Comparison of ENCODE assay signal across 8 mouse cellular contexts in genomic region chr11:109995013-109995412, GRCm38 (mm10). TPM values are rescaled to one million over a fixed set of nuclear protein-coding genes. Genes with fewer than 3 reads are reported as not detected.
A peak's percentile ranks its signal among the peaks of the same experiment; 100 is the strongest.
DNase-seq lines count a peak whose midpoint lies in the region; ATAC-seq and TF ChIP-seq lines count a peak whose summit lies in the region.

No protein-coding gene starts in this region.

- no peak; the same call in 1 of the 2 replicates for ATAC-seq in hindbrain, postnatal 0 days
- ATAC-seq in limb, embryonic 11.5 days (ENCODE audit: insufficient number of reproducible peaks, low FRiP score, low TSS enrichment, low read depth): no peak
- peak; percentile 20; the same call in 1 of the 2 replicates for ATAC-seq in midbrain, embryonic 14.5 days (ENCODE audit: low FRiP score, low TSS enrichment)

- H3K9ac ChIP-seq in hindbrain, postnatal 0 days (replicated peaks; ENCODE audit: low read length): peak overlapping the region; percentile 50
- H3K9ac ChIP-seq in limb, embryonic 11.5 days (ENCODE audit: low read length): no peak overlapping the region
- no peak overlapping the region for H3K9ac ChIP-seq in midbrain, embryonic 14.5 days (replicated peaks; ENCODE audit: low read length)

- TF ChIP-seq CTCF in hindbrain, postnatal 0 days (IDR thresholded peaks at IDR 0.05; ENCODE audit: low read depth): no peak

- peak overlapping the region; percentile 64 for H3K4me2 ChIP-seq in hindbrain, postnatal 0 days (ENCODE audit: low read depth, low read length)
- H3K4me2 ChIP-seq in limb, embryonic 11.5 days (ENCODE audit: low read depth, severe bottlenecking): peak overlapping the region; percentile 46
- H3K4me2 ChIP-seq in midbrain, embryonic 14.5 days (ENCODE audit: low read length): peak overlapping the region; percentile 65

- H3K4me1 ChIP-seq in hindbrain, postnatal 0 days (ENCODE audit: insufficient read depth, low read length): no peaks in the 10 kb centered on the region
- H3K4me1 ChIP-seq in limb, embryonic 11.5 days (ENCODE audit: control insufficient read depth, insufficient read depth, low read length): peaks cover 4% of the 10 kb centered on the region; the same call in 1 of the 2 replicates
- no peaks in the 10 kb centered on the region for H3K4me1 ChIP-seq in midbrain, embryonic 14.5 days (ENCODE audit: control insufficient read depth, insufficient read depth, low read length)

- H3K36me3 ChIP-seq in hindbrain, postnatal 0 days (ENCODE audit: insufficient read depth, low read length): no peaks in the 10 kb centered on the region
- no peaks in the 10 kb centered on the region for H3K36me3 ChIP-seq in limb, embryonic 11.5 days (ENCODE audit: control insufficient read depth, insufficient read depth, low read length)
- no peaks in the 10 kb centered on the region for H3K36me3 ChIP-seq in midbrain, embryonic 14.5 days (ENCODE audit: control insufficient read depth, insufficient read depth, low read length)

- peak overlapping the region; percentile 57; the same call in 1 of the 2 replicates for H3K27ac ChIP-seq in hindbrain, postnatal 0 days
- H3K27ac ChIP-seq in limb, embryonic 11.5 days (replicated peaks; ENCODE audit: low read depth, low read length): no peak overlapping the region
- no peak overlapping the region for H3K27ac ChIP-seq in midbrain, embryonic 14.5 days (replicated peaks; ENCODE audit: low read depth, low read length)

- H3K4me3 ChIP-seq in hindbrain, postnatal 0 days (ENCODE audit: low read length): peak overlapping the region; percentile 46
- H3K4me3 ChIP-seq in limb, embryonic 11.5 days (ENCODE audit: low read depth, low read length): peak overlapping the region; percentile 20
- peak overlapping the region; percentile 38 for H3K4me3 ChIP-seq in midbrain, embryonic 14.5 days (replicated peaks; ENCODE audit: low read depth, low read length)

- no peaks in the 10 kb centered on the region for H3K27me3 ChIP-seq in hindbrain, postnatal 0 days (ENCODE audit: insufficient read depth, low read length)
- H3K27me3 ChIP-seq in limb, embryonic 11.5 days (ENCODE audit: control insufficient read depth, insufficient read depth, low read length): no peaks in the 10 kb centered on the region
- H3K27me3 ChIP-seq in midbrain, embryonic 14.5 days (ENCODE audit: control insufficient read depth, insufficient read depth, low read length): no peaks in the 10 kb centered on the region

- peak; percentile 56 for DNase-seq in Muller cell, postnatal 12 days (ENCODE audit: inconsistent ontology term)
- DNase-seq in cerebellum, adult 9-10 months: peak; percentile 45
- peak; percentile 18 to 37 for DNase-seq in frontal cortex, postnatal 10 days (ENCODE audit: low spot score in 2 of 2)
- DNase-seq in hindbrain, postnatal 0 days (ENCODE audit: low spot score): peak; percentile 59
- DNase-seq in limb, embryonic 11.5 days (ENCODE audit: low spot score): peak; percentile 46
- peak; percentile 49 for DNase-seq in midbrain, embryonic 14.5 days
- DNase-seq in spleen, postnatal 36 days (ENCODE audit: low spot score in 2 of 2): no peak
- DNase-seq in thymus, postnatal 0 days (ENCODE audit: low spot score): no peak

- no peaks in the 10 kb centered on the region for H3K9me3 ChIP-seq in hindbrain, postnatal 0 days (ENCODE audit: low read length)
- H3K9me3 ChIP-seq in limb, embryonic 11.5 days (ENCODE audit: control insufficient read depth, low read length): no peaks in the 10 kb centered on the region
- H3K9me3 ChIP-seq in midbrain, embryonic 14.5 days (ENCODE audit: control insufficient read depth, low read length): no peaks in the 10 kb centered on the region

- WGBS in hindbrain, postnatal 0 days: 6% methylated on average over 3 of the region's 3 CpGs
- WGBS in limb, embryonic 11.5 days: 1% methylated on average over 3 of the region's 3 CpGs
- 10% methylated on average over 3 of the region's 3 CpGs for WGBS in midbrain, embryonic 14.5 days

RNA-seq across cellular contexts. Expression of gene Abca8b, which starts 0.6 kb away (rescaled TPM):
- 2.4 and 3.0 TPM in 2 replicates for total RNA-seq in hindbrain, postnatal 0 days (2014; rRNA removed)
- 1.0 and 1.2 TPM in 2 replicates for polyA plus RNA-seq in hindbrain, postnatal 0 days (2015; fragmentation: Nextera tagmentation; extraction: Ambion mirVana)
- polyA plus RNA-seq in limb, embryonic 11.5 days (2014; fragmentation: Nextera tagmentation; extraction: Ambion mirVana): 1.6 and 1.9 TPM in 2 replicates
- 1.9 and 2.3 TPM in 2 replicates for polyA plus RNA-seq in midbrain, embryonic 14.5 days (2014; fragmentation: Nextera tagmentation; extraction: Ambion mirVana)
- 0.12 and 0.15 TPM in 2 replicates for polyA plus RNA-seq in thymus, postnatal 0 days (2015; fragmentation: Nextera tagmentation; extraction: Ambion mirVana)

Comparison
In these comparisons a context has a peak if more than half of its experiments do, and no peak if none do; other contexts are left out.
1. DNase-seq: peak in Muller cell, postnatal 12 days (single experiment), cerebellum, adult 9-10 months (single experiment), frontal cortex, postnatal 10 days (2 of 2), hindbrain, postnatal 0 days (single experiment), limb, embryonic 11.5 days (single experiment) and midbrain, embryonic 14.5 days (single experiment); none in spleen, postnatal 36 days (0 of 2) and thymus, postnatal 0 days (single experiment).
2. Peak in every context shown above with its lines, with median percentiles within 50 percentile points of each other: H3K4me2 ChIP-seq and H3K4me3 ChIP-seq.